Comparison of ENCODE assay signal across 17 mouse cellular contexts in the genomic region with DNA sequence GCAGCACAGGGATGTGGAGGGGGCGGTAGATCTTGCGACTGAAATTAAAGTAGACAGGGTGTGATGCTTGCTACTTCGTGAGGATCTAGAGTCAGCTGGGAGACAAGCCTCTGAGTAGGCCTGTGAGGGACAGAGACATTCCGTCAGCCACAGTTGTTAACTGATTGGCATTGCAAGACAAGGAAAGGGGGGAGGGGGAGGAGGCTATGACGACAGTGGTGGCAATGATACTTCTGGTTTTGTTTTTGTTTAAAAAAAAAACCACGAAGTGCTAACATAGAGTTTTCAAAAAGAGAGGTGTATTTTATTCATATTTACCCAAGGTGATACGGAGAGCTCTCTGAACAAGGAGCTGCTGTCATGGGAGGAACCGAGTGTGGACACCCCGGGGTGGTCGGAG. TPM values are rescaled to one million over a fixed set of nuclear protein-coding genes. Genes with fewer than 3 reads are reported as not detected.
DNase-seq lines count a peak whose midpoint lies in the region; ATAC-seq and TF ChIP-seq lines count a peak whose summit lies in the region.
"Had no signal": no experiment of that assay in that cellular context is flagged by ENCODE, and none has a peak within 500 bp of the region (broad histone marks: within the 10 kb centered on the region; RNA-seq: fewer than 3 reads in every experiment).

No protein-coding gene starts in this region.

- DNase-seq in lung, postnatal 10 days = peak; percentile 29
- DNase-seq in lung, adult 2 months = no peak
- peak; percentile 43 for DNase-seq in G1E (ENCODE audit: low spot score)
- no peak for DNase-seq in left cerebral cortex, adult 9 months (ENCODE audit: low spot score in 2 of 2)
- DNase-seq in embryo, embryonic 9.5 days (ENCODE audit: extremely low spot score) = no peak
- DNase-seq: cerebellum, adult 11-12 months; embryo, embryonic 11 days; kidney, adult 8-10 months had no signal

- peak; percentile 37 for ATAC-seq in G1E (ENCODE audit: extremely low read depth, insufficient number of reproducible peaks, low FRiP score, poor library complexity, severe bottlenecking)
- peak; percentile 47 for ATAC-seq in inflammation-experienced regulatory T-cells, adult 6 months

- H3K4me3 ChIP-seq in lung, adult 2 months (replicated peaks; ENCODE audit: extremely low read depth, low read depth, low read length) = no peak overlapping the region
- H3K4me3 ChIP-seq in G1E (ENCODE audit: low read depth, low read length) = no peak overlapping the region
- H3K4me3 ChIP-seq in small intestine, adult 2 months (ENCODE audit: low read depth, low read length) = peak overlapping the region; percentile 12; the same call in 1 of the 2 replicates
- H3K4me3 ChIP-seq: heart, embryonic 10.5 days; hindbrain, embryonic 12.5 days had no signal

- no peaks in the 10 kb centered on the region for H3K9me3 ChIP-seq in G1E (replicated peaks)
- H3K9me3 ChIP-seq: heart, embryonic 10.5 days; hindbrain, embryonic 12.5 days had no signal

- peaks cover 4% of the 10 kb centered on the region for H3K27me3 ChIP-seq in G1E (ENCODE audit: insufficient read depth, low read length)
- H3K27me3 ChIP-seq in small intestine, adult 2 months (ENCODE audit: control insufficient read depth, insufficient read depth, low read length) = no peaks in the 10 kb centered on the region

- TF ChIP-seq CTCF in lung, adult 2 months (IDR thresholded peaks at IDR 0.05; ENCODE audit: insufficient read depth, low read length) = no peak
- no peak for TF ChIP-seq CTCF in G1E (IDR thresholded peaks at IDR 0.05; ENCODE audit: low read depth, low read length)
- TF ChIP-seq CTCF in small intestine, adult 2 months (IDR thresholded peaks at IDR 0.05; ENCODE audit: extremely low read depth, insufficient read length, insufficient replicate concordance, low read depth, low read length) = no peak

- no peaks in the 10 kb centered on the region for H3K36me3 ChIP-seq in G1E (replicated peaks)
- H3K36me3 ChIP-seq in small intestine, adult 2 months (ENCODE audit: control insufficient read depth, insufficient read depth, low read length) = no peaks in the 10 kb centered on the region
- H3K36me3 ChIP-seq: heart, embryonic 10.5 days; hindbrain, embryonic 12.5 days had no signal

- no peak overlapping the region for H3K27ac ChIP-seq in small intestine, adult 2 months (ENCODE audit: insufficient read depth, low read depth, low read length)
- H3K27ac ChIP-seq: heart, embryonic 10.5 days; hindbrain, embryonic 12.5 days had no signal

- 55% methylated on average over 10 of the region's 10 CpGs for WGBS in lung, adult 2 months
- 73% methylated on average over 10 of the region's 10 CpGs for WGBS in small intestine, adult 2 months

- H3K4me1 ChIP-seq in lung, adult 2 months (ENCODE audit: control insufficient read depth, insufficient read depth, low read length) = no peaks in the 10 kb centered on the region
- peaks cover 43% of the 10 kb centered on the region for H3K4me1 ChIP-seq in G1E (ENCODE audit: insufficient read depth, low read depth, low read length)
- H3K4me1 ChIP-seq in small intestine, adult 2 months (ENCODE audit: control insufficient read depth, insufficient read depth, insufficient read length, low read length) = peaks cover 11% of the 10 kb centered on the region; the same call in 1 of the 2 replicates

- TF ChIP-seq POLR2A in lung, adult 2 months (IDR thresholded peaks at IDR 0.05; ENCODE audit: borderline replicate concordance, extremely low read depth, low read depth, low read length) = no peak
- no peak for TF ChIP-seq POLR2A in small intestine, adult 2 months (IDR thresholded peaks at IDR 0.05; ENCODE audit: low read depth, low read length)

RNA-seq across cellular contexts. Expression of a gene that starts 13.7 kb away (rescaled TPM):
- 0.14 TPM in 1 of 2 replicates, not detected in the other for polyA plus RNA-seq in lung, adult 2 months (2012; rRNA removed)
- total RNA-seq in G1E (2014; fragmentation: Nextera tagmentation) (not detected in 2 replicates), G1E (2017) (0.22 TPM in 1 of 2 replicates, not detected in the other)
- polyA plus RNA-seq in G1E (2012) = not detected in 2 replicates
- polyA plus RNA-seq in inflammation-experienced regulatory T-cells, adult 6 months (2017; shearing (Covaris generic)) = not detected
- polyA plus RNA-seq in small intestine, adult 2 months (2012; rRNA removed) = not detected in 2 replicates
- total RNA-seq: adrenal gland, postnatal 4 days; layer of hippocampus, adult 18-20 months; left cerebral cortex, adult 8-10 months; liver, adult 2 months had no signal
- polyA plus RNA-seq: heart, embryonic 10.5 days; hindbrain, embryonic 12.5 days; liver, adult 2 months; thymus, postnatal 0 days had no signal

RNA-seq across cellular contexts. Expression of a gene that starts 24.9 kb away (rescaled TPM):
- 95.1 and 177 TPM in 2 replicates for polyA plus RNA-seq in lung, adult 2 months (2012; rRNA removed)
- 47.9 and 57.9 TPM in 2 replicates for total RNA-seq in G1E (2014; fragmentation: Nextera tagmentation)
- total RNA-seq in G1E (2017) = 104 and 190 TPM in 2 replicates
- 117 and 173 TPM in 2 replicates for polyA plus RNA-seq in G1E (2012)
- 100 to 1,000 TPM; 161 to 189 (median 165) TPM for polyA plus RNA-seq in inflammation-experienced regulatory T-cells, adult 6 months (2017; shearing (Covaris generic))
- polyA plus RNA-seq in small intestine, adult 2 months (2012; rRNA removed) = 242 and 351 TPM in 2 replicates

RNA-seq across cellular contexts. Expression of a gene that starts 44.8 kb away (rescaled TPM):
- 29.2 and 45.3 TPM in 2 replicates for polyA plus RNA-seq in lung, adult 2 months (2012; rRNA removed)
- total RNA-seq in G1E (2014; fragmentation: Nextera tagmentation) (121 and 129 TPM in 2 replicates), G1E (2017) (35.5 and 36.5 TPM in 2 replicates)
- polyA plus RNA-seq in G1E (2012) = 50.4 and 71.2 TPM in 2 replicates
- 100 to 1,000 TPM in 2 of 3 experiments, 10 to 100 TPM in 1; 97.9 to 160 (median 117) TPM for polyA plus RNA-seq in inflammation-experienced regulatory T-cells, adult 6 months (2017; shearing (Covaris generic))
- 19.3 and 45.4 TPM in 2 replicates for polyA plus RNA-seq in small intestine, adult 2 months (2012; rRNA removed)

RNA-seq across cellular contexts. Expression of a gene that starts 45.0 kb away (rescaled TPM):
- polyA plus RNA-seq in lung, adult 2 months (2012; rRNA removed) = 21.8 and 21.9 TPM in 2 replicates
- 97.1 and 135 TPM in 2 replicates for total RNA-seq in G1E (2014; fragmentation: Nextera tagmentation)
- total RNA-seq in G1E (2017) = 146 TPM in 2 replicates
- polyA plus RNA-seq in G1E (2012) = 60.5 and 74.6 TPM in 2 replicates
- polyA plus RNA-seq in inflammation-experienced regulatory T-cells, adult 6 months (2017; shearing (Covaris generic)) = 10 to 100 TPM; 31.8 to 43.9 (median 37.2) TPM
- polyA plus RNA-seq in small intestine, adult 2 months (2012; rRNA removed) = 12.5 and 12.6 TPM in 2 replicates

RNA-seq across cellular contexts. Expression of a gene that starts 51.0 kb away (rescaled TPM):
- not detected in 2 replicates for polyA plus RNA-seq in lung, adult 2 months (2012; rRNA removed)
- not detected in 2 replicates for total RNA-seq in G1E (2014; fragmentation: Nextera tagmentation)
- total RNA-seq in G1E (2017) = 0.11 and 0.12 TPM in 2 replicates
- polyA plus RNA-seq in G1E (2012) = not detected in 2 replicates
- under 1 TPM in 1 of 3 experiments, not detected in 2; 0.59 TPM for polyA plus RNA-seq in inflammation-experienced regulatory T-cells, adult 6 months (2017; shearing (Covaris generic))
- not detected in 2 replicates for polyA plus RNA-seq in small intestine, adult 2 months (2012; rRNA removed)
- total RNA-seq: adrenal gland, postnatal 4 days; layer of hippocampus, adult 18-20 months; left cerebral cortex, adult 8-10 months; liver, adult 2 months had no signal
- polyA plus RNA-seq: hindbrain, embryonic 12.5 days; liver, adult 2 months; thymus, postnatal 0 days had no signal

Comparison
In these comparisons a context has a peak if more than half of its experiments do, and no peak if none do; other contexts are left out.
1. DNase-seq: peak in lung, postnatal 10 days (single experiment) and G1E (single experiment); none in lung, adult 2 months (single experiment), left cerebral cortex, adult 9 months (0 of 2) and embryo, embryonic 9.5 days (single experiment).